ENCODE assay signal across 11 mouse cellular contexts in genomic region chr4:58401973-58402501, GRCm38 (mm10).
DNase-seq lines count a peak whose midpoint lies in the region; ATAC-seq lines count a peak whose summit lies in the region.
"Had no signal": no experiment of that assay in that cellular context is flagged by ENCODE, and none has a peak within 500 bp of the region (broad histone marks: within the 10 kb centered on the region; RNA-seq: fewer than 3 reads in every experiment).

No protein-coding gene starts in this region.

- H3K36me3 ChIP-seq in hindbrain, embryonic 16.5 days (ENCODE audit: control insufficient read depth, insufficient read depth, low read length): no peaks in the 10 kb centered on the region
- H3K36me3 ChIP-seq in hindbrain, embryonic 14.5 days (replicated peaks; ENCODE audit: control insufficient read depth, insufficient read depth): no peaks in the 10 kb centered on the region
- H3K36me3 ChIP-seq: hindbrain, embryonic 15.5 days had no signal

- intact Hi-C loops in left cerebral cortex, postnatal 4 days (cut with DNase I): no loop called here

- H3K27me3 ChIP-seq in hindbrain, embryonic 16.5 days (replicated peaks; ENCODE audit: control insufficient read depth, insufficient read depth, low read length): no peaks in the 10 kb centered on the region
- H3K27me3 ChIP-seq in hindbrain, embryonic 14.5 days (ENCODE audit: control insufficient read depth, insufficient read depth, low read length): no peaks in the 10 kb centered on the region
- H3K27me3 ChIP-seq: hindbrain, embryonic 15.5 days had no signal

- no peak for DNase-seq in hindbrain, embryonic 14.5 days (ENCODE audit: low spot score)
- DNase-seq in Muller cell, postnatal 12 days (ENCODE audit: inconsistent ontology term): peak; percentile 96
- DNase-seq in left cerebral cortex, postnatal 4 days: peak; percentile 17
- DNase-seq in embryo, embryonic 10 days (ENCODE audit: low spot score): no peak
- DNase-seq: cerebellum, adult 18-20 months; gastrocnemius, postnatal 25 days had no signal

- 75% methylated on average over 4 of the region's 4 CpGs for WGBS in hindbrain, embryonic 16.5 days
- 73% methylated on average over 4 of the region's 4 CpGs for WGBS in hindbrain, embryonic 14.5 days

- H3K9ac ChIP-seq in hindbrain, embryonic 16.5 days (ENCODE audit: low read depth, low read length): no peak overlapping the region
- H3K9ac ChIP-seq in hindbrain, embryonic 14.5 days: no peak overlapping the region
- H3K9ac ChIP-seq: hindbrain, embryonic 15.5 days; liver, embryonic 14.5 days had no signal

- H3K27ac ChIP-seq in hindbrain, embryonic 16.5 days (ENCODE audit: low read depth, low read length): no peak overlapping the region
- no peak overlapping the region for H3K27ac ChIP-seq in hindbrain, embryonic 14.5 days
- H3K27ac ChIP-seq: hindbrain, embryonic 15.5 days; liver, embryonic 14.5 days had no signal

- H3K9me3 ChIP-seq in hindbrain, embryonic 16.5 days (ENCODE audit: control insufficient read depth, low read length): no peaks in the 10 kb centered on the region
- no peaks in the 10 kb centered on the region for H3K9me3 ChIP-seq in hindbrain, embryonic 14.5 days (ENCODE audit: control insufficient read depth, low read length)
- H3K9me3 ChIP-seq: hindbrain, embryonic 15.5 days had no signal

- H3K4me3 ChIP-seq in hindbrain, embryonic 16.5 days (ENCODE audit: low read length): no peak overlapping the region
- H3K4me3 ChIP-seq in hindbrain, embryonic 14.5 days (replicated peaks; ENCODE audit: low read length): no peak overlapping the region
- H3K4me3 ChIP-seq: hindbrain, embryonic 15.5 days had no signal

- H3K4me1 ChIP-seq in hindbrain, embryonic 16.5 days (ENCODE audit: control insufficient read depth, insufficient read depth, low read depth, low read length): no peaks in the 10 kb centered on the region
- H3K4me1 ChIP-seq in hindbrain, embryonic 14.5 days (replicated peaks; ENCODE audit: control insufficient read depth, insufficient read depth, low read length): no peaks in the 10 kb centered on the region
- H3K4me1 ChIP-seq: hindbrain, embryonic 15.5 days had no signal

- no peak overlapping the region for H3K4me2 ChIP-seq in hindbrain, embryonic 16.5 days (ENCODE audit: low read length)
- no peak overlapping the region for H3K4me2 ChIP-seq in hindbrain, embryonic 14.5 days (replicated peaks)
- H3K4me2 ChIP-seq: hindbrain, embryonic 15.5 days had no signal

- 0 out of 2 replicates have a peak, but pooled peaks have one; percentile 27 for ATAC-seq in hindbrain, embryonic 16.5 days
- ATAC-seq in hindbrain, embryonic 14.5 days (ENCODE audit: low FRiP score): no peak
- ATAC-seq in frontal cortex, adult (ENCODE audit: low TSS enrichment): peak; percentile 92
- no peak for ATAC-seq in inflammation-experienced regulatory T-cells, adult 6 months

Comparison
In these comparisons a context has a peak if more than half of its experiments do, and no peak if none do; other contexts are left out.
1. ATAC-seq: peak in hindbrain, embryonic 16.5 days (single experiment) and frontal cortex, adult (single experiment); none in hindbrain, embryonic 14.5 days (single experiment) and inflammation-experienced regulatory T-cells, adult 6 months (single experiment).
2. DNase-seq: peak in Muller cell, postnatal 12 days (single experiment) and left cerebral cortex, postnatal 4 days (single experiment); none in hindbrain, embryonic 14.5 days (single experiment) and embryo, embryonic 10 days (single experiment).